ENCODE assay signal across 8 mouse cellular contexts in genomic region chr15:103307125-103307524, GRCm38 (mm10). TPM values are rescaled to one million over a fixed set of nuclear protein-coding genes. Genes with fewer than 3 reads are reported as not detected.
DNase-seq lines count a peak whose midpoint lies in the region; ATAC-seq and TF ChIP-seq lines count a peak whose summit lies in the region.

No protein-coding gene starts in this region.

- peak; percentile 56 to 91 (median 72) for TF ChIP-seq CTCF in MEL (IDR thresholded peaks at IDR 0.05 in 2 of 3, conservative IDR thresholded peaks at IDR 0.05 in 1 of 3; ENCODE audit: control insufficient read depth in 1 of 3, insufficient read depth in 1 of 3, low read depth in 2 of 3, low read length in 3 of 3, poor library complexity in 1 of 3, severe bottlenecking in 1 of 3)
- TF ChIP-seq CTCF in cerebellum, adult 2 months (IDR thresholded peaks at IDR 0.05; ENCODE audit: borderline replicate concordance, insufficient read depth, low read depth, low read length) = peak; percentile 85
- 0 out of 2 replicates have a peak, but pooled peaks have one; percentile 34 for TF ChIP-seq CTCF in olfactory bulb, adult 2 months (IDR thresholded peaks at IDR 0.05; ENCODE audit: insufficient read depth, low read depth, low read length)

- peak overlapping the region; percentile 41 for H3K4me2 ChIP-seq in lung, embryonic 15.5 days

- peaks cover 0 to 3% of the 10 kb centered on the region in 2 experiments; a peak in 2 of 4 replicates for H3K36me3 ChIP-seq in MEL (ENCODE audit: control insufficient read depth in 1 of 2, insufficient read depth in 2 of 2, low read length in 2 of 2)
- H3K36me3 ChIP-seq in hindbrain, embryonic 10.5 days = no peaks in the 10 kb centered on the region
- no peaks in the 10 kb centered on the region for H3K36me3 ChIP-seq in lung, embryonic 15.5 days

- no peaks in the 10 kb centered on the region for H3K9me3 ChIP-seq in MEL (replicated peaks; ENCODE audit: insufficient read depth, low read length)
- no peaks in the 10 kb centered on the region for H3K9me3 ChIP-seq in hindbrain, embryonic 10.5 days
- H3K9me3 ChIP-seq in lung, embryonic 15.5 days = no peaks in the 10 kb centered on the region

- peak; percentile 35; the same call in 1 of the 2 replicates for ATAC-seq in frontal cortex, adult (ENCODE audit: low TSS enrichment)
- ATAC-seq in lung, embryonic 15.5 days (ENCODE audit: borderline replicate concordance, extremely low read depth, low FRiP score, low TSS enrichment) = no peak

- peak overlapping the region; percentile 40 for H3K9ac ChIP-seq in MEL (ENCODE audit: control insufficient read depth, low read depth, low read length, poor library complexity, severe bottlenecking)
- H3K9ac ChIP-seq in lung, embryonic 15.5 days = peak overlapping the region; percentile 41

- TF ChIP-seq POLR2A in MEL (IDR thresholded peaks at IDR 0.05; ENCODE audit: control insufficient read depth in 1 of 2, insufficient read depth in 1 of 2, low read depth in 1 of 2, low read length in 2 of 2, poor library complexity in 1 of 2) = no peak
- no peak for TF ChIP-seq POLR2A in cerebellum, adult 2 months (IDR thresholded peaks at IDR 0.05; ENCODE audit: borderline replicate concordance, insufficient read depth, low read length)
- TF ChIP-seq POLR2A in olfactory bulb, adult 2 months (IDR thresholded peaks at IDR 0.05; ENCODE audit: insufficient read depth, low read depth, low read length) = no peak

- no peak overlapping the region for H3K27ac ChIP-seq in MEL (ENCODE audit: control insufficient read depth, low read depth, low read length)
- no peak overlapping the region for H3K27ac ChIP-seq in cerebellum, adult 2 months (ENCODE audit: insufficient read depth, low read length)
- H3K27ac ChIP-seq in hindbrain, embryonic 10.5 days = peak overlapping the region; percentile 97
- 0 out of 2 replicates have a peak overlapping the region, but pooled peaks have one; percentile 95 for H3K27ac ChIP-seq in lung, embryonic 15.5 days
- 0 out of 2 replicates have a peak overlapping the region, but pooled peaks have one; percentile 15 for H3K27ac ChIP-seq in olfactory bulb, adult 2 months (ENCODE audit: insufficient read depth, low read depth, low read length)

- H3K4me1 ChIP-seq in MEL (ENCODE audit: control insufficient read depth in 1 of 2, insufficient read depth in 2 of 2, low read length in 2 of 2) = peaks cover 0 to 3% of the 10 kb centered on the region in 2 experiments; a peak in 2 of 4 replicates
- H3K4me1 ChIP-seq in cerebellum, adult 2 months (ENCODE audit: control insufficient read depth, insufficient read depth, low read length) = peaks cover 4% of the 10 kb centered on the region
- peaks cover 61% of the 10 kb centered on the region for H3K4me1 ChIP-seq in hindbrain, embryonic 10.5 days (replicated peaks)
- peaks cover 54% of the 10 kb centered on the region for H3K4me1 ChIP-seq in lung, embryonic 15.5 days
- H3K4me1 ChIP-seq in olfactory bulb, adult 2 months (ENCODE audit: control insufficient read depth, insufficient read depth, low read length) = peaks cover 23% of the 10 kb centered on the region

- no peaks in the 10 kb centered on the region for H3K27me3 ChIP-seq in MEL (ENCODE audit: control insufficient read depth in 1 of 2, insufficient read depth in 2 of 2, low read length in 2 of 2)
- H3K27me3 ChIP-seq in cerebellum, adult 2 months (ENCODE audit: control insufficient read depth, insufficient read depth, low read length) = no peaks in the 10 kb centered on the region
- peaks cover 30% of the 10 kb centered on the region for H3K27me3 ChIP-seq in hindbrain, embryonic 10.5 days (ENCODE audit: insufficient read depth, poor library complexity, severe bottlenecking)
- H3K27me3 ChIP-seq in lung, embryonic 15.5 days = peaks cover 6% of the 10 kb centered on the region; the same call in 1 of the 2 replicates

- H3K4me3 ChIP-seq in MEL (ENCODE audit: control insufficient read depth in 1 of 2, insufficient read depth in 1 of 2, low read depth in 2 of 2, low read length in 2 of 2) = peak overlapping the region; percentile 7 to 33; a peak in 2 of 4 replicates
- no peak overlapping the region for H3K4me3 ChIP-seq in cerebellum, adult 2 months (replicated peaks; ENCODE audit: insufficient read depth, low read depth, low read length)
- H3K4me3 ChIP-seq in hindbrain, embryonic 10.5 days = no peak overlapping the region
- no peak overlapping the region for H3K4me3 ChIP-seq in lung, embryonic 15.5 days
- no peak overlapping the region for H3K4me3 ChIP-seq in olfactory bulb, adult 2 months (ENCODE audit: insufficient read depth, low read depth, low read length)

- TF ChIP-seq RAD21 in MEL (IDR thresholded peaks at IDR 0.05; ENCODE audit: low read depth, low read length) = peak; percentile 85

- H3K79me2 ChIP-seq in MEL (ENCODE audit: control insufficient read depth, insufficient read depth, low read length, poor library complexity) = no peaks in the 10 kb centered on the region

- peak; percentile 88 for DNase-seq in MEL (ENCODE audit: low read depth, low spot score)
- peak; percentile 84 to 92 for DNase-seq in cerebellum, adult 2 months
- DNase-seq in hindbrain, embryonic 10.5 days (ENCODE audit: low spot score) = peak; percentile 93
- peak; percentile 95 for DNase-seq in layer of hippocampus, adult 9-10 months (ENCODE audit: low spot score)
- peak; percentile 69 to 80 for DNase-seq in thymus, adult 18-20 months

- TF ChIP-seq EP300 in MEL (IDR thresholded peaks at IDR 0.05; ENCODE audit: low read depth in 1 of 2, low read length in 2 of 2) = no peak

- WGBS in cerebellum, adult 2 months = 2% methylated on average over 7 of the region's 7 CpGs
- 1% methylated on average over 7 of the region's 7 CpGs for WGBS in hindbrain, embryonic 10.5 days
- 2% methylated on average over 7 of the region's 7 CpGs for WGBS in lung, embryonic 15.5 days
- 2% methylated on average over 7 of the region's 7 CpGs for WGBS in olfactory bulb, adult 2 months

TF ChIP-seq in MEL, 35 proteins besides CTCF, POLR2A, EP300 and RAD21 (continues in another document):
- no peak for TF ChIP-seq JUND (IDR thresholded peaks at IDR 0.05; ENCODE audit: low read depth, low read length)
- TF ChIP-seq GATA1 (IDR thresholded peaks at IDR 0.05; ENCODE audit: low read depth, low read length) = no peak
- TF ChIP-seq CHD2 (IDR thresholded peaks at IDR 0.05; ENCODE audit: low read length) = no peak
- TF ChIP-seq ZKSCAN1 (IDR thresholded peaks at IDR 0.05; ENCODE audit: low read depth, low read length) = no peak
- TF ChIP-seq TCF12 (IDR thresholded peaks at IDR 0.05; ENCODE audit: low read depth, low read length) = no peak
- TF ChIP-seq SMC3 (IDR thresholded peaks at IDR 0.05; ENCODE audit: low read depth, low read length) = peak; percentile 89
- no peak for TF ChIP-seq NELFE (IDR thresholded peaks at IDR 0.05; ENCODE audit: low read depth, low read length)

RNA-seq across cellular contexts. Expression of gene Gpr84, which starts 3.3 kb away (rescaled TPM):
- total RNA-seq in MEL (2012; rRNA removed) = 0.12 TPM in 1 of 2 replicates, not detected in the other
- polyA plus RNA-seq in MEL (2012; ENCODE audit: insufficient read depth in 1 of 2, insufficient read length in 2 of 2, low read depth in 1 of 2, low replicate concordance in 2 of 2, missing spikeins in 1 of 2) = under 1 TPM in 1 of 2 experiments, not detected in 1; 0.21 TPM
- polyA plus RNA-seq in cerebellum, adult 2 months (2012; rRNA removed) = 0.43 and 0.62 TPM in 2 replicates
- 0.31 and 0.36 TPM in 2 replicates for polyA plus RNA-seq in hindbrain, embryonic 10.5 days (2016; fragmentation: Nextera tagmentation; extraction: Ambion mirVana)
- 0.29 and 0.36 TPM in 2 replicates for polyA plus RNA-seq in lung, embryonic 15.5 days (2015; fragmentation: Nextera tagmentation; extraction: Ambion mirVana)
- not detected in 2 replicates for polyA plus RNA-seq in olfactory bulb, adult 2 months (2012; ENCODE audit: insufficient read depth, insufficient read length, low replicate concordance, missing spikeins)

RNA-seq across cellular contexts. Expression of gene Zfp385a, which starts 32.8 kb away (rescaled TPM):
- 4.4 and 5.2 TPM in 2 replicates for total RNA-seq in MEL (2012; rRNA removed)
- polyA plus RNA-seq in MEL (2012; ENCODE audit: insufficient read depth in 1 of 2, insufficient read length in 2 of 2, low read depth in 1 of 2, low replicate concordance in 2 of 2, missing spikeins in 1 of 2) = 10 to 100 TPM in 1 of 2 experiments, not detected in 1; 54.0 TPM
- polyA plus RNA-seq in cerebellum, adult 2 months (2012; rRNA removed) = 91.4 and 96.6 TPM in 2 replicates
- polyA plus RNA-seq in hindbrain, embryonic 10.5 days (2016; fragmentation: Nextera tagmentation; extraction: Ambion mirVana) = 24.9 and 26.3 TPM in 2 replicates
- 7.7 and 9.0 TPM in 2 replicates for polyA plus RNA-seq in lung, embryonic 15.5 days (2015; fragmentation: Nextera tagmentation; extraction: Ambion mirVana)
- polyA plus RNA-seq in olfactory bulb, adult 2 months (2012; ENCODE audit: insufficient read depth, insufficient read length, low replicate concordance, missing spikeins) = not detected in 2 replicates

RNA-seq across cellular contexts. Expression of gene Copz1, which starts 34.6 kb away (rescaled TPM):
- total RNA-seq in MEL (2012; rRNA removed) = 46.7 and 48.0 TPM in 2 replicates
- polyA plus RNA-seq in MEL (2012; ENCODE audit: insufficient read depth in 1 of 2, insufficient read length in 2 of 2, low read depth in 1 of 2, low replicate concordance in 2 of 2, missing spikeins in 1 of 2) = 100 to 1,000 TPM; 117 to 822 TPM
- 110 and 117 TPM in 2 replicates for polyA plus RNA-seq in cerebellum, adult 2 months (2012; rRNA removed)
- 288 and 299 TPM in 2 replicates for polyA plus RNA-seq in hindbrain, embryonic 10.5 days (2016; fragmentation: Nextera tagmentation; extraction: Ambion mirVana)
- polyA plus RNA-seq in lung, embryonic 15.5 days (2015; fragmentation: Nextera tagmentation; extraction: Ambion mirVana) = 287 and 293 TPM in 2 replicates
- polyA plus RNA-seq in olfactory bulb, adult 2 months (2012; ENCODE audit: insufficient read depth, insufficient read length, low replicate concordance, missing spikeins) = not detected in 2 replicates

RNA-seq across cellular contexts. Expression of gene Nfe2, which starts 48.9 kb away (rescaled TPM):
- 63.9 and 74.6 TPM in 2 replicates for total RNA-seq in MEL (2012; rRNA removed)
- 100 to 1,000 TPM in 1 of 2 experiments, not detected in 1; 103 TPM for polyA plus RNA-seq in MEL (2012; ENCODE audit: insufficient read depth in 1 of 2, insufficient read length in 2 of 2, low read depth in 1 of 2, low replicate concordance in 2 of 2, missing spikeins in 1 of 2)
- 0.28 and 0.57 TPM in 2 replicates for polyA plus RNA-seq in cerebellum, adult 2 months (2012; rRNA removed)
- polyA plus RNA-seq in hindbrain, embryonic 10.5 days (2016; fragmentation: Nextera tagmentation; extraction: Ambion mirVana) = 7.3 and 8.5 TPM in 2 replicates
- 3.6 and 4.7 TPM in 2 replicates for polyA plus RNA-seq in lung, embryonic 15.5 days (2015; fragmentation: Nextera tagmentation; extraction: Ambion mirVana)
- polyA plus RNA-seq in olfactory bulb, adult 2 months (2012; ENCODE audit: insufficient read depth, insufficient read length, low replicate concordance, missing spikeins) = not detected in 2 replicates

RNA-seq across cellular contexts. Expression of gene Itga5, which starts 59.4 kb away (rescaled TPM):
- total RNA-seq in MEL (2012; rRNA removed) = 6.0 and 6.7 TPM in 2 replicates
- polyA plus RNA-seq in MEL (2012; ENCODE audit: insufficient read depth in 1 of 2, insufficient read length in 2 of 2, low read depth in 1 of 2, low replicate concordance in 2 of 2, missing spikeins in 1 of 2) = 10 to 100 TPM in 1 of 2 experiments, not detected in 1; 17.4 TPM
- 1.6 TPM in 2 replicates for polyA plus RNA-seq in cerebellum, adult 2 months (2012; rRNA removed)
- 23.5 and 23.8 TPM in 2 replicates for polyA plus RNA-seq in hindbrain, embryonic 10.5 days (2016; fragmentation: Nextera tagmentation; extraction: Ambion mirVana)
- 39.6 and 42.7 TPM in 2 replicates for polyA plus RNA-seq in lung, embryonic 15.5 days (2015; fragmentation: Nextera tagmentation; extraction: Ambion mirVana)
- not detected in 2 replicates for polyA plus RNA-seq in olfactory bulb, adult 2 months (2012; ENCODE audit: insufficient read depth, insufficient read length, low replicate concordance, missing spikeins)

Comparison
In these comparisons a context has a peak if more than half of its experiments do, and no peak if none do; other contexts are left out.
1. H3K27ac ChIP-seq: peak in hindbrain, embryonic 10.5 days (single experiment), lung, embryonic 15.5 days (single experiment) and olfactory bulb, adult 2 months (single experiment); none in MEL (single experiment) and cerebellum, adult 2 months (single experiment).
2. H3K4me3 ChIP-seq: peak in MEL (2 of 2); none in cerebellum, adult 2 months (single experiment), hindbrain, embryonic 10.5 days (single experiment), lung, embryonic 15.5 days (single experiment) and olfactory bulb, adult 2 months (single experiment).
3. CTCF ChIP-seq: peak in every context shown above with its lines; median percentile 85 in cerebellum, adult 2 months; 72 in MEL; 34 in olfactory bulb, adult 2 months.
4. Peak in every context shown above with its lines, with median percentiles within 50 percentile points of each other: DNase-seq.